Mouse (Mus musculus) kidney, embryonic 15.5 days (tissue): ENCODE measurements around the gene Ccr6. TPM values are rescaled to one million over a fixed set of nuclear protein-coding genes. Genes with fewer than 3 reads are reported as not detected.

Source experiments
- ATAC-seq: fragments of 200-750 bp; cut with Nextera tagmentation; replicated peaks from 2 replicates; pipeline ENCODE4 v1.8.0; 2017; ENCODE audit warnings: moderate TSS enrichment; ENCODE audit not compliant: low FRiP score
- H3K27ac ChIP-seq: fragments of 300-500 bp; sonication (generic); 2 replicates; pipeline ENCODE4 v1.5.1; 2015; ENCODE audit warnings: mild to moderate bottlenecking, inconsistent platforms
- H3K27me3 ChIP-seq: fragments of 300-500 bp; sonication (generic); 2 replicates; pipeline ENCODE4 v1.6.1; 2015; ENCODE audit warnings: inconsistent platforms
- H3K36me3 ChIP-seq: fragments of 300-500 bp; sonication (generic); 2 replicates; pipeline ENCODE4 v1.6.1; 2015; ENCODE audit warnings: inconsistent platforms
- H3K4me1 ChIP-seq: fragments of 300-500 bp; sonication (generic); 2 replicates; pipeline ENCODE4 v1.6.1; 2015; ENCODE audit warnings: inconsistent platforms
- H3K4me2 ChIP-seq: fragments of 300-500 bp; sonication (generic); 2 replicates; pipeline ENCODE4 v1.6.1; 2015; ENCODE audit warnings: moderate library complexity, mild to moderate bottlenecking, inconsistent platforms
- H3K4me3 ChIP-seq: fragments of 300-500 bp; sonication (generic); replicated peaks from 2 replicates; pipeline ENCODE4 v1.5.1; 2015; ENCODE audit warnings: mild to moderate bottlenecking, inconsistent platforms
- H3K9ac ChIP-seq: fragments of 300-500 bp; sonication (generic); 2 replicates; pipeline ENCODE4 v1.6.1; 2015; ENCODE audit warnings: mild to moderate bottlenecking, inconsistent platforms
- H3K9me3 ChIP-seq: fragments of 300-500 bp; sonication (generic); replicated peaks from 2 replicates; pipeline ENCODE4 v1.6.1; 2016; ENCODE audit warnings: inconsistent platforms
- WGBS: fragments of 180-500 bp; shearing (Covaris S2); methylation state at CpG from one replicate; pipeline ENCODE4 v1.1.7; 2015; ENCODE audit warnings: mixed read lengths; 5-methylcytosine and 5-hydroxymethylcytosine counted together
- polyA plus RNA-seq: library from polyadenylated mRNA; unstranded; fragments of >200 nt; fragmentation: Nextera tagmentation; extraction: Ambion mirVana; gene quantifications from 2 replicates; pipeline ENCODE4 v1.2.1, GENCODE M21; 2015

Ccr6 gene
- polyA plus RNA-seq, 1 experiment from 2014 or later: not detected

DNA sequence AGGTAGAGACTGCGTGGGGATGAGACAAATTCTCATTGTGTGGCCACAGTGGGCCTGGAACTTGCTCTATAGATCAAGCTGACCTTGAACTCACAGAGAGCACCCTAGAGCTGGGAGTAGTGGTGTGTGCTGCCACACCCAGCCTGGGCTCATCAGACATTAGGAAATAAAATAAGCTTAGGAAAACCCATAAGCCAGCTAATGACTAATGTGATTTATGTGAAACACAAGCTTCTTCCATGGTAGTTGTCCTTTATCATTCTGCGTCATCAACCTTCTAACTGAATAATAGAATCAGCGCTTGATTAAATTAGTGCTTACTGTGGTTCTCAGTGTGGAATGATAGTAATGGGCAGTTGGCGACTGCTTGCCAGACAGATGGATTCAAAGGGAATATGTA lies 51.1 kb downstream of the Ccr6 start:
- Histone ChIP-seq H3K27me3 (no peaks in the 10 kb centered on the region), H3K4me3 (no peak overlapping the region), H3K4me1 (peaks cover 18% of the 10 kb centered on the region), H3K9me3 (no peaks in the 10 kb centered on the region), H3K9ac (no peak overlapping the region), H3K36me3 (peaks cover 14% of the 10 kb centered on the region; the same call in 1 of the 2 replicates), H3K27ac (no peak overlapping the region), H3K4me2 (no peak overlapping the region)
- 88% methylated on average over 4 of the region's 4 CpGs for WGBS
- ATAC-seq: no peak

DNA sequence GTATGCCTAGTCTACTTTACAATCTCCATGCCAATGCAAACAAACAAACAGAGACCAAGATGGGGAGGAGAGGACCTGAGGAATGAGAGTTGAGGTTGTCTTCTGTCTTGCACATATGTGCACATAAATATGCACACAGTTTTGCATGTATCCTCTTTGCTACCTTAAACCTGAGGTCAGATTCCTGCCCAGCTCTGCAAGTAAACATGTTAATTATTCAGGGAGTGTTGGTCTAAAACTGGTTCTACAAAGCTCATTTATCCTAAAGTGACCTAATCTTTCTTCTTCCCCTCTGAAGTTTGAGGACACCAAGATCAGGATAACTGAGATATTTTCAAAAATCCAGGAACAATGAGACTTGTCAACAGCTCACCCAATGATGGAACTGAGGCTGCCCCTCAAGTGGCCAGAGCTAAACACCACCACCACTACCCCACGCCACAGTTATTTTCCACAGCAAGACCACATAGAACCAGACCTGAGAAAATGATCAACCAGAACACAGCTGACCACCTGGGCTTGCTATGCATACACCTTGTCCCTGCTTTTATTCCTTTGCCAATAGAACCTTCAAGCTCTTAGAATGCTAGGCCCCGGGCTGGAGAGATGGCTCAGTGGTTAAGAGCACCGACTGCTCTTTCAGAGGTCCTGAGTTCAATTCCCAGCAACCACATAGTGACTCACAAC lies 54.3 kb downstream of the Ccr6 start:
- no peak for ATAC-seq
- Histone ChIP-seq H3K4me1 (peaks cover 2% of the 10 kb centered on the region), H3K9me3 (no peaks in the 10 kb centered on the region), H3K9ac (no peak overlapping the region), H3K27me3 (no peaks in the 10 kb centered on the region), H3K4me2 (no peak overlapping the region), H3K36me3 (peaks cover 19% of the 10 kb centered on the region; the same call in 1 of the 2 replicates), H3K4me3 (no peak overlapping the region), H3K27ac (no peak overlapping the region)
- WGBS: 90% methylated on average over 3 of the region's 3 CpGs

DNA sequence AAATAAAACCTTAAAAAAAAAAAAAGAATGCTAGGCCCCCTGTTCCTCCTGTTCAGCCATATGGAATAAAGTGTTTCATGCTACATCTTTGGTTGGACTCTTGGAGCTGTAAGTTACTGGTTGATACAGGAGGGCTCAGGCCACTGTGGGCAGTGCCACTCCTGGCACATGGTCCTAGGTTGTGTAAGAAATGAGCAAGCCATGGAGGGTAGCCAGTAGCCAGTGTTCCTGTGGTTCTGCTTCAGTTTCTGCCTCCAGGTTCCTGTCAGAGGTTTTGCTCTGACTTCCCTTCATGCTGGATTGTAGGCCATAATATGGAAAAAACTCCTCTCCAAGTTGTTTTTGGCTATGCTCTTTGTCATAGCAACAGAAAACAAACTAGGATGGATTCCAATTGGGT lies 54.9 kb downstream of the Ccr6 start:
- H3K4me2 ChIP-seq: no peak overlapping the region
- no peak for ATAC-seq
- H3K36me3 ChIP-seq: peaks cover 19% of the 10 kb centered on the region; the same call in 1 of the 2 replicates
- no peaks in the 10 kb centered on the region for H3K4me1 ChIP-seq
- no peaks in the 10 kb centered on the region for H3K9me3 ChIP-seq
- H3K4me3 ChIP-seq: no peak overlapping the region
- H3K27ac ChIP-seq: no peak overlapping the region
- H3K9ac ChIP-seq: no peak overlapping the region
- H3K27me3 ChIP-seq: no peaks in the 10 kb centered on the region

DNA sequence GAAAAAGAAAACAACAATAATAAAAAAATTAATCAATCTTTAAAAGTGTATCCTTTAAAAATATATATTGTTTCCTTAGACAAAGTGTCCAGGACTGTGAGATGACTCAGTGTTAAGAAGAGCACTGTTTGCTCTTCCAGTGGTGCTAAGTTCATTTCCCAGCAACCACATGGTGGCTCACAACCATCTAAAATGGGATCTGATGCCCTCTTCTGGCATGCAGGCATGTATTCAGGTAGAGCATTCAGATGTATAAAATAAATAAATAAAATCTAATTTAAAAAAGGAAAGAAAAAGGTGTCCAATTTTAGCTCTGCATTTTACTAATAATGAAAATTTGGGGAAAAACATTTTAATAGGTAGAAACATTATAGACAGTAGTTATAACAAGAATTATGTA lies 60.0 kb downstream of the Ccr6 start:
- no peaks in the 10 kb centered on the region for H3K9me3 ChIP-seq
- ATAC-seq: no peak

DNA sequence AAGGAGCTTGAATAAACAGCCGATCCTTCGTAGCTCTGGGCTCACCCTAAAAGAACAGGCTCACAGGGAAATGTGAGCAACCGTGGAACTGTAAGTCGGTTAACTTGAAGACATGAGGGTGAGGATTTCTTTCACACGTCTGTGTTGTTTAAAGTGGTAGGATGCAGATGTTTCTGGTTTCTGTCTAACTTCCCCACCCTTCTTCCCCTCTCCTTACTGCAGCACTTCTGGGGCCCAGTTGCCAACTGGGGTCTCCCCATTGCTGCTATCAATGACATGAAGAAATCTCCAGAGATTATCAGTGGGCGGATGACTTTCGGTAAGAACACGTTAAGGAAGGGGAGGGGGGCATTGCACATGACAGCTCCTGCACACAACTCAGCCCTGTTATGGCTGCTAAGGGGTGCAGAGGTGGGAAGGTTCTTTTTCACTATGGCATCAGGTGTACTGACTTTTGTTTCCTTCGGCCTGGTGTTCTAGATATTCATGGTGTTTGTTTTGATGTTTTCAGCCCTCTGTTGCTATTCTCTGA lies 60.5 kb downstream of the Ccr6 start:
- 89% methylated on average over 9 of the region's 9 CpGs for WGBS
- H3K4me1 ChIP-seq: no peaks in the 10 kb centered on the region
- H3K9ac ChIP-seq: no peak overlapping the region
- H3K4me3 ChIP-seq: no peak overlapping the region
- no peak for ATAC-seq
- H3K36me3 ChIP-seq: 0 out of 2 replicates have a peak, but pooled peaks cover 15% of the 10 kb centered on the region
- no peak overlapping the region for H3K27ac ChIP-seq
- H3K9me3 ChIP-seq: no peaks in the 10 kb centered on the region
- no peak overlapping the region for H3K4me2 ChIP-seq
- H3K27me3 ChIP-seq: no peaks in the 10 kb centered on the region

More for the DNA sequence above, 60.0 kb downstream of the Ccr6 start:
- 0 out of 2 replicates have a peak, but pooled peaks cover 16% of the 10 kb centered on the region for H3K36me3 ChIP-seq
- no peaks in the 10 kb centered on the region for H3K27me3 ChIP-seq
- no peaks in the 10 kb centered on the region for H3K4me1 ChIP-seq
- H3K9ac ChIP-seq: no peak overlapping the region
- H3K27ac ChIP-seq: no peak overlapping the region
- H3K4me2 ChIP-seq: no peak overlapping the region
- no peak overlapping the region for H3K4me3 ChIP-seq

DNA sequence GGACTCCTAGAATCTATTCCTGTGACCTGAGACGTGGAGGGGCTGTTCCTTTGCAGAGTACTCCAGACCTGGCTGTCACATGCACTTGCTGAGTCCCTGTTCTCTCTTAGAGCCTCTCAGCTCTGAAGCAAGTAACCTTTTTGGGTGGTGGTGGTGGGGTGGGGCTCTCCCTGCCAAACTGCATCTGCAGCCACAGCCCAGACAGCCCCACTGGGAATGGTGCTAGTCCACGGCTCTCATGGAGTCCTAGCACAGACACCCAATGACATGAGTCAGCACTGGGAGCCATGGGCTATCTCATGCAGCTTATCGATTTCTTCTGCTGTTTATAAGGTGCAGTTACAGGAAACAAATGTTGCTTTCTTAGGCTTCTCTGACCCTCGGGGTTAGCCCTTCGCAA lies 61.9 kb downstream of the Ccr6 start:
- WGBS: 78% methylated on average over 5 of the region's 5 CpGs
- H3K4me1 ChIP-seq: no peaks in the 10 kb centered on the region
- no peak for ATAC-seq
- H3K4me3 ChIP-seq: no peak overlapping the region
- H3K4me2 ChIP-seq: no peak overlapping the region
- 0 out of 2 replicates have a peak, but pooled peaks cover 15% of the 10 kb centered on the region for H3K36me3 ChIP-seq
- H3K27ac ChIP-seq: no peak overlapping the region
- no peak overlapping the region for H3K9ac ChIP-seq
- no peaks in the 10 kb centered on the region for H3K27me3 ChIP-seq
- no peaks in the 10 kb centered on the region for H3K9me3 ChIP-seq

DNA sequence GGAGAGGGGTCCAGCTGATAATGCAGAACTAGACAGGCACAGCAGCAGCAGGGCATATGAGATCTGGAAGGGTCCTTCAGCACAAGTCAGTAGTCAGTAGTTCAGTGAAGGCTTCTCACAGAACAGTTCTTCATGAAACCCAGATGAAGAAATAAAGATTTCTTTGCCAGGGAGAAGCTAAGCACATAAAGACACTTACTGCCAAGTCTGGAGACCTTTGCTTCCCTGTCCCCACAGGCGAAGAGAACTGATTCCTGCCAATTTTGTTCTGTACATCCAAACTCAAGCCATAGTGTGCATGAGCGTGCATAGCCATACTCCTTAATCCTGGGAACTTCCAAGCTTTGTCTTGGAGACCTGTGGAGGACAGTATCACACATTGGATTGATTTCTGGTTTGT lies 62.4 kb downstream of the Ccr6 start:
- Histone ChIP-seq H3K4me2 (no peak overlapping the region), H3K9ac (no peak overlapping the region), H3K27ac (no peak overlapping the region), H3K27me3 (no peaks in the 10 kb centered on the region), H3K4me3 (no peak overlapping the region), H3K4me1 (no peaks in the 10 kb centered on the region), H3K9me3 (no peaks in the 10 kb centered on the region), H3K36me3 (0 out of 2 replicates have a peak, but pooled peaks cover 15% of the 10 kb centered on the region)
- no peak for ATAC-seq
- WGBS: 90% methylated on average over 2 of the region's 2 CpGs

DNA sequence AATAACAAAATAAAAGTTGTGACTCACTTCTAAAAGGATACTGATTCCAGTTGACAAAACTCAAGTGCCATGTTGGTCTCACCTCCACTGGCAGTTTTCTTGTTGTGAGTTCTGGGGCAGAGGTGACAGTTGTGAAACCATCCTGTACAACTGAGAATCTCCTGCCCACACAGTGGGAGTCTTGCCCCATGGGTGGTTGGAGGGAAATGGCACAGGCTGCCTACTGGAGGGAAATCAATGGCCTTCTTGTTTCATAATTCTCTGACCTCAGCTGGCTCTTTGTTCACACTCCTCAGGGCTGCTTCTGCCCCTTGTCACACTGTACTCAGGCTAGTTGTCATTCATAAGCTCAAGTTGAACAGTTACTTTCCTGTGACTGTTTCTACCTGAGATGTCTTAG lies 63.7 kb downstream of the Ccr6 start:
- H3K4me3 ChIP-seq: no peak overlapping the region
- no peak overlapping the region for H3K4me2 ChIP-seq
- no peaks in the 10 kb centered on the region for H3K27me3 ChIP-seq
- no peak for ATAC-seq
- 0 out of 2 replicates have a peak, but pooled peaks cover 13% of the 10 kb centered on the region for H3K36me3 ChIP-seq
- H3K27ac ChIP-seq: no peak overlapping the region
- no peak overlapping the region for H3K9ac ChIP-seq
- no peaks in the 10 kb centered on the region for H3K9me3 ChIP-seq
- no peaks in the 10 kb centered on the region for H3K4me1 ChIP-seq

DNA sequence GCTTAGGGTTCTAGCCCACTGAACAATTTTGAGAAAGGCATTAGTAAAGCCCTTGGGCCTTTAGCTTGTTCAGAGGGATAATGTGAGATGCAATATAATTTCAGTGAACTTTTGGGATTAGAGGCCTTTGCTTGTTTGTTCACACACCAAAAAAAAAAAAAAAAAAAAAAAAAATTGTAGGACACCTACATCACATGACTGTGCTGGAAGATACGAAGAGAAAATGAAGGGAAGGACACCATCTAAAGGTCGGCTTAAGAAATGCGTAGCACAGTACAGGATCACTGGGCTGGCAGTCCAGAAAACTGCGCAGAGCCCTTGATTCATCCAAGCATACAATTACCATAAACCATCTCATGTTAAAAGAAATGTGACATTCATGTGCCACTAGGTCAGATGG lies 65.7 kb downstream of the Ccr6 start:
- Histone ChIP-seq H3K36me3 (0 out of 2 replicates have a peak, but pooled peaks cover 10% of the 10 kb centered on the region), H3K4me1 (no peaks in the 10 kb centered on the region), H3K4me3 (no peak overlapping the region), H3K9me3 (no peaks in the 10 kb centered on the region), H3K27me3 (no peaks in the 10 kb centered on the region), H3K9ac (no peak overlapping the region), H3K27ac (no peak overlapping the region), H3K4me2 (no peak overlapping the region)
- ATAC-seq: no peak
- 80% methylated on average over 4 of the region's 4 CpGs for WGBS

DNA sequence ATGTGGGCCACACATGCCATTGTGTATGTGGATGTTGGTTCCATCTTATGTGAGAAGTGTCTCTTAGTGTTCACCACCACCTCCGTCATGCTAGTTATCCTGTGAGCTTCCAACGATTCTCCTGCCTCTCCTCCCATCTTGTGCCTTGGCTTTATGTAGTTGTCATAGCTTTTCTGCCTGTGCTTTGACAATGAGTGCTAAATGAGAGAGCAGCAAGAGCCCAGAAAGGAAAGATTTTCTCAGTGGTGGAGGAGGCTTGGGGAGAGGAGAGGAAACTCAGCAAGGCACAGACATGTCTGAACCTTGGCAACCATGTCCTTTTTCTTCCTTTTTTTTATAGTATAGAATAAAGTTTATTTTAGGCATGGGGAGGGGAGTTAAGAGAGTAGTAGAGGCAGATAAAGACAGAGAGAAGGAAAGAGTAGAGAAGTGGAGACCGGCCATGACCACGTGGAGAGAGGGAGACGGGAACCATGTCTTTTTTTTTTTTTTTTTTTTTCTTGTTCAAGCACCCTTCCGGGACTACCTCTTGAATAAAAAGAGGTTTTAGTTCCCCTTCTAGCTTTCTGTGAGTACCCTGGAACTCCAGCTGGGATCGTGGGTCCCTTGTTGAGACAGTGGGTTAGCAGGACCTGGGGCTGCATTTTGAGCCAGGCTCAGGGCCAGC lies 67.1 kb downstream of the Ccr6 start:
- Histone ChIP-seq H3K27me3 (no peaks in the 10 kb centered on the region), H3K9me3 (no peaks in the 10 kb centered on the region), H3K27ac (no peak overlapping the region), H3K4me2 (no peak overlapping the region), H3K4me3 (no peak overlapping the region), H3K4me1 (no peaks in the 10 kb centered on the region), H3K9ac (no peak overlapping the region), H3K36me3 (0 out of 2 replicates have a peak, but pooled peaks cover 10% of the 10 kb centered on the region)
- no peak for ATAC-seq
- 80% methylated on average over 7 of the region's 7 CpGs for WGBS

DNA sequence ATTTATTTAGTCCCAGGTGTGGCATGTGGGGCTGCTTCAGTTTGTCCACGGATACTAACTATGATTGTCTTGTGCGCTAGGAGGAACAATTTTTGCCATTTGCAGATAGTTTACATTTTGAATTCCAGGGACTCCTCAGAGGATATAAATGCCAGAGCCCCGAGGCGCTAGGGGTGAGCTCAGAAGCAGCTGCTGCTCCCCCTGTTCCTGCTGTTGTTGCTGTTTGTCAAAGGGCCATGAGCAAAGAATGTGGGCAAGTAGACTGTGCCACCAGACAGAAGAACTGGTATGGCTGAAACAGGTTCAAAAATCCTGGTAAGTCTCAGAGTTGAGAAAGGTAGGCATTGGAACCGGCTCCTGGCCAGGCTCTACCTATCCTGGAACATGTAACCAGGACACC lies 67.8 kb downstream of the Ccr6 start:
- no peak overlapping the region for H3K4me2 ChIP-seq
- no peak overlapping the region for H3K4me3 ChIP-seq
- H3K9ac ChIP-seq: no peak overlapping the region
- no peak overlapping the region for H3K27ac ChIP-seq
- 69% methylated on average over 5 of the region's 5 CpGs for WGBS
- H3K27me3 ChIP-seq: no peaks in the 10 kb centered on the region
- H3K36me3 ChIP-seq: 0 out of 2 replicates have a peak, but pooled peaks cover 5% of the 10 kb centered on the region
- ATAC-seq: no peak
- H3K4me1 ChIP-seq: no peaks in the 10 kb centered on the region
- no peaks in the 10 kb centered on the region for H3K9me3 ChIP-seq

DNA sequence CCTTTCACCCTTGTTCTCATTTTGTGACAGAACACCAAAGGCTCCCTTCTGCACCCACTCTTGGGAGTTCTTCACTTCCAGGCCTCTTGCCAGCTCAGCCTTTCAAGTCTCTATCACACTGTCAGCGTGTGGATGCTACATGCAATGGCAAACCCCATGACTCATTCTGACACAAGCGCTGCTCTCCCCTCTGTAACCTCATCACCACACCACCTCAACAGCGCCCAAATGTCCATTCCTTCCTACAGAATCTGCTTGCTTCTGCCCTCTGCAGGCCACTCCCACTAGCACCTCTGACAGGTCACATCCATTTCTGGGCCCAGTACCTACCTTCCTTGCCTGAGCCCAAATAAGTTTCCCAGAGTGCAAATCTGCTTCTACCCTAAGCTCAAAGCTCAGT lies 70.0 kb downstream of the Ccr6 start:
- no peak overlapping the region for H3K4me2 ChIP-seq
- 32% methylated on average over 3 of the region's 3 CpGs for WGBS
- H3K27ac ChIP-seq: 0 out of 2 replicates have a peak overlapping the region, but pooled peaks have one; percentile 32
- H3K9ac ChIP-seq: no peak overlapping the region
- no peak overlapping the region for H3K4me3 ChIP-seq
- no peak for ATAC-seq
- H3K4me1 ChIP-seq: no peaks in the 10 kb centered on the region; the same call in 1 of the 2 replicates
- H3K9me3 ChIP-seq: no peaks in the 10 kb centered on the region
- H3K36me3 ChIP-seq: no peaks in the 10 kb centered on the region
- H3K27me3 ChIP-seq: no peaks in the 10 kb centered on the region
